Mouse (Mus musculus) heart, postnatal 25 days (tissue): ENCODE measurements around the gene Mad2l2. TPM values are rescaled to one million over a fixed set of nuclear protein-coding genes. Genes with fewer than 3 reads are reported as not detected.

Source experiments
- DNase-seq: peaks from one replicate; pipeline ENCODE4 v3.0.0; 2022; ENCODE audit warnings: low spot score
- intact Hi-C: fragments of 180-260 bp; cut with DNase I; formaldehyde crosslinking; loops from one replicate; pipeline ENCODE4 v1.15.1; 2025
- total RNA-seq, 2 experiments: library from RNA; stranded (reverse); gene quantifications; 2 replicates each; pipeline ENCODE4 v1.2.3; 2021

Mad2l2 gene
- 10 to 100 TPM; 11.9 to 12.8 TPM for total RNA-seq

DNA sequence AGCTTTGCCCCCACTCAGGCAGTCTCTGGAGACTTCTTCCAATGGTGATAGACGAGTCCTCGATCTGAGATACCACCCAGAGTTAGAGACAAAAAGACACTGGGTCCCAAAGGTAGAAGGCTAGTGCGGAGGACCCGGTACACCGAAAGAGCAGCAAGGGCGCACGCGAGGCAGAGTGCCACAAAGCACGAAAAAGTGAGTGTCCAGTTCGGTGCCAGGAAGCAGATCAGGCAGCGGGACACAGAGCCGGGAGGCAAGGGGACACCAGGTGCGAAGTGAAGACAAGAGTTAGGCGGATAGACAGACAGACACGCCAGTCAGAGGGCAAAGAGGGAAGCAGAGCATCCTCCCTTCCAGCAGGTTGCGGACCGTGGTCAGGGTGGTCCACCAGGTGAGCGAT, at the start of gene Mad2l2:
Mad2l2 (plus strand) TSS at position 252 of the 400 bp plus-strand sequence.
- no peak for DNase-seq
- intact Hi-C loops = no loop called here

- no peak for DNase-seq
- intact Hi-C loops = no loop called here
Observed at GRCm38 (mm10) chr4:148080597-148080973, 49.6 kb upstream of the Mad2l2 start.

DNA sequence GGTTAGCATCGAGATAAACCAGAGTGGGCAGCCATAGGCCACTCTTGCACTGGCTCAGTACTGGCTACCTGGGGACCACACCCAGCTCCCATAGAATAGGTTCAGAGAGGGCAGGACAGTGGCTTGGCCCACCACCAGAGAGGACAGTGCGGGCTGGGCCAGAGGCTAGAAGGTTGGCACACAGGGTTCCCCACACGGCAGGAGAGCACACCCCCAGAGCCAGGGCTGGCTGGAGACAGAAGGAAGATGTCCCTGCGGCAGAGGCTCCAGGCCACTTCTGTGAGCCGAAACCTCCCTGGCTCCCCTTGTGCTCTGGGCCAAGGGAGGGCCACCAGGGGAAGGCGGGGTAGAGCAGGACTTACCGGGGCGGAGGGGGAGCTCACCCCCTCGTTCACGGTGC, 49.0 kb upstream of the Mad2l2 start:
- DNase-seq = no peak
- intact Hi-C loops = no loop called here

GRCm38 (mm10) chr4:148082257-148083044, 47.7 kb upstream of the Mad2l2 start:
- intact Hi-C loops = no loop called here
- no peak for DNase-seq

DNA sequence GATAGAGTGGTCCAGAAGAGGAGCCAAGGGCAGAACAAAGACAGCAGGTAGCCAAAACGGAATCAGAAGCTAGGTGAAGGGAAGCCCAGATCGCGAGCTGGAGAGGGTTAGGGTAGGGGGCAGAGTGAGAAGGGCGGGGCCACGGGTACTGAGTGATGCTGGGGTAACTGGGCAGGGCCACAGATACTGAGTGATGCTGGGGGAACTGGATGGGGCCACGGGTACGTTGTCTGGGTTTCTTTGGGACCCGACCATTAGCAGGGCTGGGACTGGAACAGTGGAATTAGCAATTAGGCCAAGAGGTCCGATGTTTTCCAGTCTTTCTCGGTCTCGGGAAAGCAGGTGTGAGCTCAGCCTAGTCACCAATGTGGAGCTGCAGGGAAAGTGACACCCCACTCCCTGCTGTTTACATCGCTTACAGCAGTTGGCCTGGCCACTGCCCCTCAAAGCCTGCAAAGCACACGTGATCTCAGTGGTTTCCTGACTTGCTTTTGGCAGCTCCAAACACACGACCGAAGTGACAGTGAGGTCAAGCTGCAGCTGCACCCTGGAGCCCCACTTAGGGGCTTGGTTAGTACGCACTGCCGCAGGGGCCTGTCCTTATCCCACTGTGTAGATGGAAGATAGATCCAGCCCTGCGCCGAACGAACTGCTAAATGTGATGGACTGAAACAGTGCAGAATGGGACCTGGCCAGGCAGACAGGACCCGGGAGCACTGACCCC, 46.8 kb upstream of the Mad2l2 start:
- intact Hi-C loops = no loop called here
- no peak for DNase-seq

- DNase-seq = no peak
- intact Hi-C loops = no loop called here
Observed at GRCm38 (mm10) chr4:148084261-148084714, 45.9 kb upstream of the Mad2l2 start.

DNA sequence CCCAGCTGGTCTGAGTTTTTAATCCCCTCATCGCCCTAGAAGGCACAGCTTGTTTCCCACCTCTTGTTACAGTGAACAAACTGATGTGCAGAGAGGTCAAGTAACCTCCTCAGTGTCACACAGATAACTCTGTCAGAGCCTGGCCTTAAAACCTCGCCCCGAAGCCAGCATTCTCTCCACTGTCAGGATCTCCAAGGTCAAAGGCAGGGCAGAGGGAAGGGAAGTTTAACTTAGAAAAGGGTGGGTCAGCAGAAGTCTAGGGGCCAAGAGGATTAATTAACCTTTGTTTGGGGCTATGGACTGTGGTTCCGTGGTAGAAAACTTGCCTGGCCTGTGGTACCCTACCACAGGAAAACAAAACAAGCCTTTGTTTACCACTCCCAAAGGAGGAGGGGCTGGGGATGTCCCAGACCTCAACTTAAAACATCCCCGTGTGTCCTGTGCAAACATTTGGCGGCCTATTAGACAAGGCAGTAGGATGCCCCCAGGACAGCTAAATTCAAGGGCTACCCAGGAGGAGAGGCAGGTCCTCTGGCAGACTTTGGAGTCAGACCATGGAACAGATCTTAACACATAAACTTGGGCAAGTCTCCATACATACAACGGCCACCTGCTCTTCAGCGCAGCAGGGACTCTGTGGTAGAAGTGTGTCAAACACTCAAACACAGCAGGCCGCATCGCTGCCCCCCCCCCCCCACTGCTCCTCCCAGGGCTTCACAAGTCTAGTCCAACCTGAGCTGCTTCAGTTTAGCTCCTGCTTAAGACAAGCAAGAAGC, 44.9 kb upstream of the Mad2l2 start:
- DNase-seq = no peak
- intact Hi-C loops = no loop called here

- intact Hi-C loops = no loop called here
- DNase-seq = no peak
Observed at GRCm38 (mm10) chr4:148085907-148086305, 44.3 kb upstream of the Mad2l2 start.

- DNase-seq = no peak
- intact Hi-C loops = no loop called here
Observed at GRCm38 (mm10) chr4:148087091-148087906, 42.9 kb upstream of the Mad2l2 start.

GRCm38 (mm10) chr4:148087907-148088527, 42.2 kb upstream of the Mad2l2 start, which contains the start of gene Agtrap:
Gene Agtrap (minus strand): TSS chr4:148088031.
- DNase-seq = peak; percentile 93
- intact Hi-C loops = no loop called here

GRCm38 (mm10) chr4:148089166-148089565, 41.0 kb upstream of the Mad2l2 start:
- intact Hi-C loops = no loop called here
- DNase-seq = no peak

DNA sequence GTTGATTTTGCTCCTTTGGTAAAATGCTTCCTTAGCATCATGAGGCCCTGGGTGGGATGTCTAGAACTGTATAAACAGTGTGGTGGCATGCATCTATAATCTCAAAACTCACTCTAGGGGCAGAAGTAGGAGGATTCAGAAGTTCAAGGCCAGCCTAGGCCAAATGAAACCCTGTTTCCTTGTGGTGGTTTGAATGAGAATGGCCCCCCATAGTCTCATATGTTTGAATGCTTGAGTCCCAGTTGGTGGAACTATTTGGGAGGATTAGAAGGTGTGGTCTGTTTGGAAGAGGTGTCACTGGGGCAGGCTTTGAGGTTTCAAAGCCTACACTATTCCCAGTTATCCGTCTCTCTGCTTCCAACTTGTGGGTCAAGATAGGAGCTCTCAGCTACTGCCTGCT, 39.0 kb upstream of the Mad2l2 start:
- no peak for DNase-seq
- intact Hi-C loops = no loop called here

DNA sequence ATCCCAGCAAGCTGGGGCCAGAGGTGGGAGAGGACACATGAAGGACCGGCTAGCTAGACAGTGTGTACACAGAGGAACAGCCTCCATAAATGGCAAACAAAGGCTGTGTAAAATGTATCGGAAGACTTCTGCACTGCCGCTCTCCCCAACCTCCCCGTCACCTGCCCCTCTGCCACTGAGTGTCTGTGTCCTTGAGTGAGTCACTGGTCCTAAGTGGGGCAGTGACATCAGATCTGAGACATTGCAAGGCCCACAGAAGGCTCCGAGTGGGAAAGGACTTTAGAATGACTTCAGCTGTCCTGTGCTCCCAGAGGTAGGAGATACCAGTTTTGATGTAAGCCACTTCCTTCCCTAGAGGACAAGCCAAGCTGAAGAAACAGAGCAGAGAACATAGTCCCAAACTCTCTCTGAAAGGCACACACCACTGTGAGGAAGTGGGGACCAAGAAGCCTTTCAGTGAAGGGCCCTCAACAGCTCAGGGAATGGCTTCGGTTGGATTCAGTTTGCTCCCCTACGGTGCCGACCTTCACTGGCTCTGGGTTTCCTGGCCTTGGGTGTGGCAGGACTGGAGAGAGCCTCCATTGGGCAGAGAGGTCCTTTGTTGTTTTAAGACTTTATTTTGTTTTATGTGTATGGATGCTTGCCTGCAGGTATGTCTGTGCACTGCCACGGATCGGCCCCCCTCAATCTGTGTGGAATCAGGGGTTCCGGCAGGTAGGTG, 37.5 kb upstream of the Mad2l2 start:
- intact Hi-C loops = no loop called here
- no peak for DNase-seq

DNA sequence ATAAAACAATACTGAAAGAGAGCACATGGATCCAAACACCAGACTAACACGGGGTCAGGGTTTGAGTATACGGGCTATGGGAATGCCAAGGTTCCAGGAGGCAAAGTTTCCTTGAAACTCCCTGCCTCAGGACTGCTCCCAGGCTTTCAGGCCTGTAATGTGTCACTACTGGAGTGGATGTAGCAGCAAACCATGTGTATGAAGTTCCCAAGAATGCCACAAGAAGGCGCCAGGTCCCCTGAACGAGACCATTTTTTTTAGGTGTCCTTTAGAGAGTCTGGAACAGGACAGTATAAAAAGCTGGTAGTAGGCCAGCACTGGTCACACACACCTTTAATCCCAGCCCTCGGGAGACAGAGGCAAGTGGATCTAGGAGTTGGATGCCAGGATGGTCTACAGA, 36.0 kb upstream of the Mad2l2 start:
- DNase-seq = no peak
- intact Hi-C loops = no loop called here

DNA sequence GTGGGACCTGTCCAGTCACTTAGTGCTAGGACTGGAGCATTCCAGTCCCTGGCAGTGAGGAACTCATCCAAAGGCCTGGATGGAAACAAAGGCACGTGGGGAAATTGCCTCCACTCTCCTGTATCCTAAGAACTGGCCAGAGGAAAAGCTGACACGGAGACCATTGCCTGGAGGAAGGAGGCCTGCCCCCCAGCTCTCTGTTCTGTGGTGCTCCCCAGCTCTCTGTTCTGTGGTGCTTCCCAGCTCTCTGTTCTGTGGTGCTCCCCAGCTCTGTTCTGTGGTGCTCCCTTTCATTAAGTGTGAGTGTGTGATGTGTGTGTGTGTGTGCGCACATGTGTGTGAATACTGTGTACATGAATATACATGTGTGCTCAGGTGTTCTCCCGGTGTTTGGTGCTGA, 35.1 kb upstream of the Mad2l2 start:
- DNase-seq = no peak
- intact Hi-C loops = no loop called here

GRCm38 (mm10) chr4:148097936-148098335, 32.2 kb upstream of the Mad2l2 start:
- intact Hi-C loops = no loop called here
- no peak for DNase-seq

DNA sequence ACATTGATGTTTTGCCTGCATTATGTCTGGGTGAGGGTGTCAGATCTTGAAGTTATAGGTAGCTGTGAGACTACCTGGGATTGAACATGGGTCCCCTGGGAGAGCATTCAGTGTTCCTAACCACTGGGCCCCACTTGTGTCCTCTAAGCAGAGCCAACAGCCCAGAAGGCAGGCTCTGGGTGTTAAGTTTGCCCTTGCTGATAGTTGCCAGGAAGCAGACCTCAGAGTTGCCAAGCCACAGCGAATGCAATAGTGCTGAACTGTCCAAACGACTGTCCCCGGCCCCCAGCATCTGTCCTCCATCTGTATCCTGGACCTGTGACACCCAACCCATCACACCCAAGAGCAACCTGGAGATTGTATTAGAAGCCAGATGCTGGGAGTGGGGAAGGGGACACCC, 31.5 kb upstream of the Mad2l2 start:
- intact Hi-C loops = no loop called here
- DNase-seq = no peak

GRCm38 (mm10) chr4:148101801-148102527, 28.2 kb upstream of the Mad2l2 start:
- DNase-seq = peak; percentile 21
- intact Hi-C loops = no loop called here
